Mouse (Mus musculus): Measurements from ENCODE around the gene Ap5z1.

Gene Ap5z1

GRCm38 (mm10) chr5:142477346-142477745, 13.6 kb downstream of the Ap5z1 start:
- DNase-seq: no peak

GRCm38 (mm10) chr5:142477866-142478615, 14.3 kb downstream of the Ap5z1 start:
- no peak for DNase-seq

GRCm38 (mm10) chr5:142478829-142479435, 15.2 kb downstream of the Ap5z1 start:
- peak; percentile 34 to 68 for DNase-seq

GRCm38 (mm10) chr5:142482512-142482911, 18.8 kb downstream of the Ap5z1 start:
- no peak for DNase-seq

- DNase-seq: no peak
Observed at GRCm38 (mm10) chr5:142483581-142483980, 19.8 kb downstream of the Ap5z1 start.

GRCm38 (mm10) chr5:142486654-142487053, 22.9 kb downstream of the Ap5z1 start:
- no peak for DNase-seq

GRCm38 (mm10) chr5:142489955-142490707, 26.4 kb downstream of the Ap5z1 start:
- DNase-seq: no peak

- no peak for DNase-seq
Observed at GRCm38 (mm10) chr5:142493307-142493706, 29.6 kb downstream of the Ap5z1 start.

GRCm38 (mm10) chr5:142495321-142496096, 31.8 kb downstream of the Ap5z1 start:
- no peak for DNase-seq

GRCm38 (mm10) chr5:142498964-142499363, 35.2 kb downstream of the Ap5z1 start:
- DNase-seq: no peak

GRCm38 (mm10) chr5:142500918-142501317, 37.2 kb downstream of the Ap5z1 start:
- DNase-seq: no peak

GRCm38 (mm10) chr5:142502414-142502813, 38.7 kb downstream of the Ap5z1 start:
- DNase-seq: peak; percentile 18 to 54

GRCm38 (mm10) chr5:142504175-142504574, 40.4 kb downstream of the Ap5z1 start:
- no peak for DNase-seq

GRCm38 (mm10) chr5:142505695-142506423, 42.1 kb downstream of the Ap5z1 start:
- DNase-seq: no peak

GRCm38 (mm10) chr5:142509141-142510060, 45.7 kb downstream of the Ap5z1 start:
- no peak for DNase-seq

GRCm38 (mm10) chr5:142510061-142510414, 46.3 kb downstream of the Ap5z1 start:
- no peak for DNase-seq

GRCm38 (mm10) chr5:142512112-142512511, 48.4 kb downstream of the Ap5z1 start:
- DNase-seq: no peak

GRCm38 (mm10) chr5:142518973-142519372, 55.2 kb downstream of the Ap5z1 start:
- DNase-seq: no peak

GRCm38 (mm10) chr5:142520360-142520759, 56.6 kb downstream of the Ap5z1 start:
- no peak for DNase-seq

GRCm38 (mm10) chr5:142521195-142521866, 57.6 kb downstream of the Ap5z1 start:
- DNase-seq: no peak
